Mouse (Mus musculus) erythroblast, embryonic 14.5 days (primary cell): ENCODE measurements around the gene Hsdl1.

Source experiments
- GATA1 ChIP-seq: IDR thresholded peaks from 2 replicates; pipeline ENCODE4 v1.6.1; 2012; ENCODE audit warnings: low read length, inconsistent platforms, mixed read lengths
- TAL1 ChIP-seq: IDR thresholded peaks from 3 replicates; pipeline ENCODE4 v1.6.1; 2012; ENCODE audit warnings: low read length, inconsistent platforms, mixed read lengths

GRCm38 (mm10) chr8:119557821-119558602, 17.0 kb downstream of the Hsdl1 start:
- TF ChIP-seq GATA1 = no peak
- no peak for TF ChIP-seq TAL1
